In the genomic region with DNA sequence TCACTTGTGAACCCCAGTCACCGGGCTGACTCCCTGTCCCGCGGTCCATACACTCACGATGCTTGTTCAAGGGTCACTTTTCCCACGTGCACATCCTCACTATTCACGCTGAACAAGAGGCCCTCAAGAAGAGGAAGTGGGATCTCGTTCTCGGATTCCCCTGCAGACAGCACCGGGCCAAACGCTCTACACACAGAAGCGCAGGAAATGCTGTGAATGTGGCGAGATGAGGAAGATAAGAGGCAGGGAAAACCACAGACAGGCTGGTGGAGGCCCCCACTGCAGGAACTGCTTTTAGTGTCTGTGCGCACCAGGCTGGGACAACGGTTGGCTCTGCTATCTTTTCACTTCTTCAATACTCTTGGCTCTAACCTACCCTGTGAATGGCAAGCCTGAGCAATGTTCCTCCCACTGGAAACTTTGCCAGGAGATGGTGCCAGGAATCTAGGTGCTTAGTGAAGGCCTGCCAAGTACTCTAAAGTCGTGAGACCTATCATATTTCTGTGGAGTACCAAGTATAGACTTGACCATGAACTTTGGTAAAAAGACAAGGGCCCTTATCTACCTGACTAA, we compare ENCODE assay signal across 8 mouse cellular contexts. TPM values are rescaled to one million over a fixed set of nuclear protein-coding genes. Genes with fewer than 3 reads are reported as not detected.
DNase-seq lines count a peak whose midpoint lies in the region; ATAC-seq and TF ChIP-seq lines count a peak whose summit lies in the region.
"Had no signal": no experiment of that assay in that cellular context is flagged by ENCODE, and none has a peak within 500 bp of the region (broad histone marks: within the 10 kb centered on the region; RNA-seq: fewer than 3 reads in every experiment).

No protein-coding gene starts in this region.

- no peak overlapping the region for H3K27ac ChIP-seq in heart, embryonic 13.5 days (replicated peaks)
- peak overlapping the region; percentile 5 for H3K27ac ChIP-seq in liver, embryonic 14.5 days
- no peak overlapping the region for H3K27ac ChIP-seq in thymus, adult 2 months (ENCODE audit: control insufficient read depth, insufficient read depth, low read length)
- H3K27ac ChIP-seq: midbrain, embryonic 12.5 days had no signal

- H3K9ac ChIP-seq in heart, embryonic 13.5 days = no peak overlapping the region
- peak overlapping the region; percentile 27 for H3K9ac ChIP-seq in liver, embryonic 14.5 days (replicated peaks)
- H3K9ac ChIP-seq: midbrain, embryonic 12.5 days had no signal

- peaks cover 31% of the 10 kb centered on the region for H3K4me1 ChIP-seq in heart, embryonic 13.5 days
- H3K4me1 ChIP-seq in liver, embryonic 14.5 days (replicated peaks; ENCODE audit: control insufficient read depth in 2 of 2, insufficient read depth in 2 of 2, low read length in 1 of 2) = peaks cover 87 to 94% of the 10 kb centered on the region in 2 experiments
- peaks cover 59% of the 10 kb centered on the region for H3K4me1 ChIP-seq in thymus, adult 2 months (replicated peaks; ENCODE audit: control insufficient read depth, insufficient read depth, low read length)

- no peak overlapping the region for H3K4me3 ChIP-seq in heart, embryonic 13.5 days
- H3K4me3 ChIP-seq in liver, embryonic 14.5 days (ENCODE audit: insufficient read depth in 1 of 2, low read depth in 2 of 2, low read length in 2 of 2) = peak overlapping the region; percentile 4 to 26; a peak in 2 of 4 replicates
- H3K4me3 ChIP-seq in thymus, adult 2 months (ENCODE audit: control insufficient read depth, insufficient read depth, low read length) = peak overlapping the region; percentile 38
- H3K4me3 ChIP-seq: midbrain, embryonic 12.5 days had no signal

- WGBS in heart, embryonic 13.5 days = 33% methylated on average over 15 of the region's 15 CpGs
- WGBS in liver, embryonic 14.5 days (ENCODE audit: insufficient replicate concordance) = 7% methylated on average over 15 of the region's 15 CpGs
- WGBS in thymus, adult 2 months = 1% methylated on average over 15 of the region's 15 CpGs

- H3K36me3 ChIP-seq in heart, embryonic 13.5 days = no peaks in the 10 kb centered on the region
- no peaks in the 10 kb centered on the region for H3K36me3 ChIP-seq in liver, embryonic 14.5 days (replicated peaks; ENCODE audit: control insufficient read depth, insufficient read depth, low read depth)
- H3K36me3 ChIP-seq in thymus, adult 2 months (ENCODE audit: control insufficient read depth, insufficient read depth, low read length) = no peaks in the 10 kb centered on the region
- H3K36me3 ChIP-seq: midbrain, embryonic 12.5 days had no signal

- TF ChIP-seq POLR2A in thymus, adult 2 months (IDR thresholded peaks at IDR 0.05; ENCODE audit: control insufficient read depth, extremely low read depth, insufficient read depth, low read length, poor library complexity) = 0 out of 2 replicates have a peak, but pooled peaks have one; percentile 22

- peak; percentile 48 to 52 for DNase-seq in spleen, postnatal 36 days (ENCODE audit: low spot score in 2 of 2)
- DNase-seq in spleen, adult 12 weeks (ENCODE audit: low spot score) = no peak
- no peak for DNase-seq in liver, embryonic 14.5 days (ENCODE audit: low read depth in 3 of 3, low spot score in 3 of 3)
- peak; percentile 81 for DNase-seq in thymus, adult 2 months
- no peak for DNase-seq in ovary, postnatal 10 days (ENCODE audit: low spot score)
- no peak for DNase-seq in ovary, postnatal 36 days (ENCODE audit: low spot score)

- TF ChIP-seq CTCF in liver, embryonic 14.5 days (IDR thresholded peaks at IDR 0.05; ENCODE audit: low read depth) = no peak
- no peak for TF ChIP-seq CTCF in thymus, adult 2 months (IDR thresholded peaks at IDR 0.05; ENCODE audit: borderline replicate concordance, control insufficient read depth, extremely low read depth, insufficient read depth, low read length, poor library complexity)

- peak; percentile 39; the same call in 1 of the 2 replicates for TF ChIP-seq EP300 in liver, embryonic 14.5 days (IDR thresholded peaks at IDR 0.05; ENCODE audit: low read depth)

- H3K27me3 ChIP-seq in heart, embryonic 13.5 days (replicated peaks) = peaks cover 20% of the 10 kb centered on the region; the same call in 1 of the 2 replicates
- H3K27me3 ChIP-seq in liver, embryonic 14.5 days (ENCODE audit: control insufficient read depth, insufficient read depth, low read length) = no peaks in the 10 kb centered on the region
- no peaks in the 10 kb centered on the region; the same call in 1 of the 2 replicates for H3K27me3 ChIP-seq in thymus, adult 2 months (ENCODE audit: control insufficient read depth, insufficient read depth, low read length)

- H3K9me3 ChIP-seq in heart, embryonic 13.5 days = no peaks in the 10 kb centered on the region
- no peaks in the 10 kb centered on the region for H3K9me3 ChIP-seq in liver, embryonic 14.5 days (ENCODE audit: control insufficient read depth, low read length)
- H3K9me3 ChIP-seq: midbrain, embryonic 12.5 days had no signal

- H3K4me2 ChIP-seq in heart, embryonic 13.5 days = peak overlapping the region; percentile 9; the same call in 1 of the 2 replicates
- peak overlapping the region; percentile 63 for H3K4me2 ChIP-seq in liver, embryonic 14.5 days (ENCODE audit: low read depth)
- H3K4me2 ChIP-seq: midbrain, embryonic 12.5 days had no signal

- ATAC-seq in heart, embryonic 13.5 days (ENCODE audit: extremely low read depth, insufficient number of reproducible peaks, low FRiP score, low TSS enrichment) = no peak
- 0 out of 2 replicates have a peak, but pooled peaks have one; percentile 11 for ATAC-seq in liver, embryonic 14.5 days (ENCODE audit: insufficient read depth)

RNA-seq across cellular contexts. Expression of gene Rnf220, which starts 18.7 kb away (rescaled TPM):
- polyA plus RNA-seq in heart, embryonic 13.5 days (2015; fragmentation: Nextera tagmentation; extraction: Ambion mirVana) = 46.0 and 46.1 TPM in 2 replicates
- 29.0 and 29.1 TPM in 2 replicates for polyA plus RNA-seq in liver, embryonic 14.5 days (2012; rRNA removed)
- polyA plus RNA-seq in liver, embryonic 14.5 days (2014; fragmentation: Nextera tagmentation; extraction: Ambion mirVana) = 17.9 and 23.2 TPM in 2 replicates
- polyA plus RNA-seq in thymus, adult 2 months (2012; rRNA removed) = 172 and 178 TPM in 2 replicates

Comparison
In these comparisons a context has a peak if more than half of its experiments do, and no peak if none do; other contexts are left out.
1. DNase-seq: peak in spleen, postnatal 36 days (2 of 2) and thymus, adult 2 months (single experiment); none in spleen, adult 12 weeks (single experiment), liver, embryonic 14.5 days (0 of 3), ovary, postnatal 10 days (single experiment) and ovary, postnatal 36 days (single experiment).